Mouse (Mus musculus) brain, embryonic 14.5 days (tissue): Measurements from ENCODE around the gene Gm10282.

Source experiments
- CTCF ChIP-seq: fragments of 200-500 bp; IDR thresholded peaks from 2 replicates; pipeline ENCODE4 v1.5.1; 2012; ENCODE audit warnings: inconsistent platforms, mild to moderate bottlenecking, moderate library complexity, borderline replicate concordance; ENCODE audit not compliant: insufficient read depth, insufficient read length; ENCODE audit errors: extremely low read depth
- POLR2A ChIP-seq: fragments of 200-500 bp; IDR thresholded peaks from 2 replicates; pipeline ENCODE4 v1.6.1; 2012; ENCODE audit warnings: mild to moderate bottlenecking, inconsistent platforms, borderline replicate concordance; ENCODE audit not compliant: poor library complexity, insufficient read depth, insufficient read length, severe bottlenecking; ENCODE audit errors: extremely low read depth

DNA sequence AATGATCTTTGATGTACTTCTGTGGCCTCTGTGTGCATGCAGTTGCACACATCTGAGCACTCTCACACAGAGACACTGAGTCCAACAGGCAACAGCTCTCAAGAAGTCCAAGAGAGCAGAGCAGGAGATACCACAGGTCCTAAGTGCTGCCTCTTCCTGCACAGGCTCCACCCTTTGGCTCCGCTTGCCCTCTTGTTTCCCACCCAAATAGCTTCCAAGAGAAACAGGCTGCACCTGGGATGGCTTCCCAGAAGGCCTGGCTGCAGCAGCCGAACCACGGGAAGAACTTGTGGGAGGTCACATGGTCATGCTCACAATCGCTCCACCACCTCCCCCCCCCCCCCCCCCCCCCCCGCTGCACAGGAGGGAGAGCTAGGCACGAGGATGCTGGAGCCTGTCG is 39.7 kb downstream of the Gm10282 start:
- TF ChIP-seq CTCF = no peak
- TF ChIP-seq POLR2A = no peak
